Mouse (Mus musculus) C2C12 (cell line): Measurements from ENCODE around the gene Gm42791.

Experiments
- CTCF ChIP-seq: IDR thresholded peaks from one replicate; pipeline ENCODE4 v1.5.1; 2011; ENCODE audit not compliant: control insufficient read depth, insufficient read depth, insufficient read length
- MAX ChIP-seq: IDR thresholded peaks from one replicate; pipeline ENCODE4 v1.6.1; 2011; ENCODE audit warnings: mild to moderate bottlenecking, control low read depth
- MYOD1 ChIP-seq: IDR thresholded peaks from one replicate; pipeline ENCODE4 v1.6.1; 2011; ENCODE audit warnings: low read depth; ENCODE audit not compliant: control insufficient read depth, insufficient read length
- MYOG ChIP-seq: IDR thresholded peaks from one replicate; pipeline ENCODE4 v1.6.1; 2011; ENCODE audit not compliant: control insufficient read depth, insufficient read length; ENCODE audit errors: extremely low read depth
- USF1 ChIP-seq: IDR thresholded peaks from one replicate; pipeline ENCODE4 v1.6.1; 2011; ENCODE audit warnings: low read depth, mild to moderate bottlenecking, control low read depth, moderate library complexity

DNA sequence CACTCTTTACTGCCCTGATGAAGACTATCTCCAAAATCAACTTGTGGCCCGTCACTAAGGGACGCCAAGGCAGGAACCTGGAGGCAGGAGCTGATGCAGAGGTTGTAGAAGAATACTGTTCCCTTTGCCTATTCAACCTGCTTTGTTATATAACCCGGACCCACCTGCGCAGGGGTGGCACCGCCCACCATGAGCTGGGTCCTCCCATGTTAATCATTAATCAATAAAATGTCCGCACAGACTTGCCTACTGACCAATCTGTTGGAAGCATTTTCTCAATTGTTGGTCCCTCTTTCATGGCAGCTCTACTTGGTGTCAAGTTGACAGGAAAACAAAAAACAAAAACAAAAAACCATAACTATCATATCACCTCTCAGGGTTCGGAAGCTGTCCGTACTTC lies 22.8 kb downstream of the Gm42791 start:
- TF ChIP-seq CTCF (no peak), MYOD1 (no peak), MYOG (no peak), USF1 (no peak), MAX (no peak)
